Mouse (Mus musculus): ENCODE data around the gene Klhl31.

DNA sequence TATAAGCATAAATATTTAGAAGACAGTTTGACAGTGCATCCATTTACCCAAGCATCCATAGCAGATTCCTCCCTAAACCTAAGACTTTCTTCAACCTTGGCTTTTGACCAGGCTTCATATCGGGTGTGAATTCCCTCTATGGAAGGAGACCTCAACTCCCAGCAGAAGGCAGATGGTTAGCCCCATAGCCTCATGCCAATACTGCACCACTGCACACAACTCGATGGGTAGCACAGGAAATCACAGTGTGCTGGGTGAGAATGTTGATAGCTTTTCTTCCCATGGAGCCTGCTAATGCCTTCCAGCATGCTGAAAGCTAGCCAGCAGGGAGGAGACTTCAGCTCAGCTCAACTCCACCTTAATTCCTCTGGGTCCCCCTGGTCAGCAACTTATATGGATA is 8.9 kb downstream of the Klhl31 start:
- TF ChIP-seq CTCF (IDR thresholded peaks at IDR 0.05; ENCODE audit: insufficient read depth, low read depth, low read length) (no peak), POLR2A (IDR thresholded peaks at IDR 0.05; ENCODE audit: insufficient read depth, low read depth, low read length) (no peak)
